Mouse (Mus musculus) adrenal gland, adult 2 months (tissue): Measurements from ENCODE around the gene Eln. TPM values are rescaled to one million over a fixed set of nuclear protein-coding genes. Genes with fewer than 3 reads are reported as not detected.

Experiments
- DNase-seq: peaks from one replicate; pipeline ENCODE4 v3.0.0; 2021
- polyA plus RNA-seq: library from polyadenylated mRNA; depleted of rRNA; stranded (reverse); fragments of >200 nt; gene quantifications from 2 replicates; pipeline ENCODE4 v1.2.3, GENCODE M21; 2012
- total RNA-seq, 2 experiments: library from RNA; stranded (reverse); gene quantifications; 2 replicates each; pipeline ENCODE4 v1.2.3; 2021

Eln gene
- total and polyA plus RNA-seq, 3 experiments = 11.8 to 30.7 (median 26.9) TPM

DNA sequence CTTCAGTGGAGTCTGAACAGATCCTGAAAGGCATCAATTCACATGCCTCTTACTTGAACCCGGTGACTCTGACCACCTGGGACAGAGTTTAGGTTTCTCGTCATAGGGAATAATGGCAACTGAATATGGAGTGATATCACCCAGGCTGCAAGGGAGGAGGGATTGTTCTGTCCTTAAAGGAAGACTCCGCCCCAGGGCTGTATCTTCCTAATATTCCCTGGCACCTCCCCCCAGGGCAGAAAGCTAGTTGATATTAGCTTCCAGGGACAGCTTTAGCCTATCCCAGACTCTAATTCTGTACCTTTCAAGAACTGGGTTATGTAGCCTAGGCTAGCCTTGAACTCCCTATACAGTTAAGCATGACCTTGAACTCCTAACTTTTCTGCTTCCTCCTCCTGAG lies 2.1 kb downstream of the Eln start:
- DNase-seq = no peak

DNA sequence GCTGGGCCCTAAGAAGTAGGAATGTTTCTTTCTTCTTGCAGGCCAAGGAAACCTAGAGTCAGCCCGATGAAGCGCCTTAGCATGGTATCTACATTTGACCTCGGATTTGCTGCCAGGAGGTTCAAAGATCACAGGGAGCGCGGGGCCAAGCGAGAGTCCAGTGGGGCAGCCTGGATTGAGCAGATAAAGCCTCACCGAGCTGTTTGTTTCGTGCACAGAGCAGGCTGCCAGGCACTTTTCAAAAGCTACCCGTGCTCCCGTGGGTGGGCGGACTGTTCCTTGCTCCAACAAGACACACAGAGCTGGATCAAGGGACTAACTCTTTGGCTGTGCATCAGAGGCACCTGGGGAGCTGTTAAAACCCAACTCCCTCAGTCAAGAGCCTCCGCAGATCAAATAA lies 3.1 kb downstream of the Eln start:
- peak; percentile 30 for DNase-seq

DNA sequence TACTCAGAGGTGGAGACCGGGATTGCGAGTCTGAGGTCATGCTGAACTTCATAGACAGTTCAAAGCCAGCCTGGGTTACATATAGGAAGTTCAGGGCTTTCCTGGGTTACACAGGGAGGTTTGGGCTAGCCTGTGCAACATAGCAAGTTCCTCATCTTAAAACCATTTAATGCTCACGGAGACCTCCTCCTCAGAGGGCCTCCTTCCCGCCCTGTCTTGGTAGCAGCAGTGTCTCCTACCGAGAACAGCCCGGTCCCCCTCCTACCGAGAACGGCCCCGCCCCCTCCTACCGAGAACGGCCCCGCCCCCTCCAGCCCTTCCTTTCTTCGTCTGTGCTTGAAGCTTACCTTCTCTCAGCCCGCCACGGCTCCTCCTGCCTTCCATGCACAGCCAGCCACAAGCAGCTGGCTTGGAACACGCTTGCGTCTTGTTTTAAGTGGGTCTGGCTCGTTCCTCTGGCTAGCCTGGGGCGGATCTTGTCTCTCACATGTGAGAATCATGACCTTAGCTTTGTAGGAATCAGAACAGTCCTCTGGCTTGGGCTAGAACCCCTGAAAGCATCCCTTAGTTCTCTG lies 4.8 kb downstream of the Eln start:
- DNase-seq = no peak

DNA sequence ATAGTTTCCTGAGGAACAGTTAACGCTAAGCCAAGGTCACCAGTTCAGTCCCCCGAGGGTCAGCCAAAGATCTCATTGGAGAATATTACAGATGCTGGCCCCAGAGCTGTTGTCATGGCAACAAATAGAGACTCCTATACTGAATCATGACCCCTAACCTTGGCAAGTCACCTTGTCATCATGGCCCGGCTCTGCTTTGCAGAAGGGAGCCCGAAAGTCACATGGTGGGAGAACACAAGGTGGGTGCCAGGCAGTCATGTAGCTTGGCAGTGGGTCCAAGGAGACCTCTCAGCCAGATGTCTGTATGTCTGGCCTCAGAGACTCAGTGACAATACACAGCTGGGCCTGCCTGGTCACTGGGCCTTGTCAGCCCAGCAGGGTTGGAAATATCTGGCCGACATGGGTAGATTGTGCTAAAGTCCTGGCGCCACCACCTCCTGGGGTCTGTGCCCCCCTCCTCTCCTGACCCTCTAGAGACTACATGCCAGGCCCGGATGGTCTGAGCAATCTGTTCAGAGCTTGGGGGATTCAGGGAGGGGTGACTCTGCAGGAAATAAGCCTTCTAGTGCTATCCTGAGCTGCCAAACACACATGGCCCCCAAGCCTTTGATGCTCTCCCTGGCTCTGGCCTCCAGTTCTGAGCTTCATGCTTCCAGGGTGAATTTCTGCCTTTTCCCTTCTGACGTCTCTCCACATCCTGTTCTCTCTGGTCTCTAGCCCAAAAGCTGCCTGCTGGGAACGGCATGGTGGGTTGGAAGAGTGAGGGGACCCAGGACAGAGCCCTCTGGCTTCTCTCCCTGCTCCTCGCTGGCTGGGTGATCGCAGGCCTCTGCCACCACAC lies 6.4 kb downstream of the Eln start:
- DNase-seq = no peak

DNA sequence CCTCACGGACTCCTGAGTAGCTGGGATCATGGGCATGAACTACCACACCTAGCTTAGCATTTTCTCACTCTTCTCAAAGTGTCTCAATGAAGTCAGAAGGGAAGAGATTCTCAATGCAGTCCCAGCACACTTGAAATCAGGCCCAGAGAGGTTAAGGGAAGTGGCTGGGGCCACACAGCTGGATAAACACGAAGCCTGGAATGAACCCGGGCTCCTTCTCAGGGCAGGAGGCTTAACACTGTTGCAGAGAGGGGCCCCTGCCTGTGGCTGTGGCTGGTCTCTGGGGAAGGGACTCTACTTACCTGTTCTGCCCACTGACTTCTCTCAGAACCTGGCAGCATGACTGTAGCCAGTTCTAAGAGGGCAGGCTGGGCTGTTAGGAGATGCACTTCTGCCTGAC lies 7.2 kb downstream of the Eln start:
- no peak for DNase-seq

DNA sequence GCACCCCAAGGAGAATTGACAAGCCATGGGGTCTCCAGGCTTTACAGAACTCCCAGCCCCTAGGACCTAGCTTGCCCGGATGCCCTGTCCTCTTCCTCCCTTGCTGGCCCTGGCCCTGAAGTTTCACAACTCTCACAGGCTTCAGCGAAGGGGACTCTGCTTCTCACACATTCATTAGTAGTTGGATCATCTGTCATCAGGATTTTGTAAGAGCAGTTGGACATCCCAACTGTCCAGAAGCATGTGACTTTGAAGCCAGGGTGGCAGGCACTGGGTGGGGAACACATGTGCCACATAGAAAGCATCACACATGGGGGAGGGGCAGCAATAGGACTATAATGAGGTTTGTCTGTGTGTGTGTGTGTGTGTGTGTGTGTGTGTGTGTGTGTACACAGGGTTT lies 12.2 kb downstream of the Eln start:
- no peak for DNase-seq

DNA sequence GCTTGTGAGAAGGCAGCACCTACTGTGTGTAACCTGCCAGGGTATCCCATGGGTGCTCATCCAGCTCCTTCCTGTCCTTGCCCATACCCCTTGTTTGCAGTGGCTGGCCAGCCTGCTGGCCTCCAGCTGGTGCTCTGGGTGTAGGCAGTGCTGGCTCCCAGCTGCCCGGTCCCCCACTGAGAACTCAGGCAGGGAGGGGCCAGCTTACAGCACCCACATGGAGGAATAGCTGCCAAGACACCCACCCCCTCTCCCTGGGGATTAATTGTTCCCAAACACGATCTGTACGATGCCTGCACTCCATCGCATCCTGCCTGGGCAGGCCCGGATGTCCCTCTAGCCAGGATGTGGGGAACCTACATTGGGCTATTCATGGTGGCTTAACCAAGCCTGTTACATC lies 13.1 kb downstream of the Eln start:
- DNase-seq = no peak

DNA sequence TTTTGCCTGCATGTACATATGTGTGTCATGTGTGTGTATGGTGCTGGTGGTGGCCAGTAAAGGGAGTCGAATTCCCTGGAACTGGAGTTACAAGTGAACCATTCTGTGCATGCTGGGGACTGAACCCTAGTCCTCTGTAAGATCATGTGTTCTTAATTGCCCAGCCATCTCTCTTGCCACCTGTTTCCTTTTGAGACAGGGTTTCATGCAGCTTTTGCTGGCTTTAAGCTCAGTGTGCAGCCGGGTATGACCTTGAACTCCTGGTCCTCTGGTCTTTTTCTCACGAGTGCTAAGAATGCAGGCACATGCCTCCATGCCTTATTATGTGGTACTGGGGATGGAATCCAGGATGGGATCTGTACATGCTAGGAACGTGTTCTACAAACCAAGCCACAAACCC lies 13.9 kb downstream of the Eln start:
- no peak for DNase-seq

DNA sequence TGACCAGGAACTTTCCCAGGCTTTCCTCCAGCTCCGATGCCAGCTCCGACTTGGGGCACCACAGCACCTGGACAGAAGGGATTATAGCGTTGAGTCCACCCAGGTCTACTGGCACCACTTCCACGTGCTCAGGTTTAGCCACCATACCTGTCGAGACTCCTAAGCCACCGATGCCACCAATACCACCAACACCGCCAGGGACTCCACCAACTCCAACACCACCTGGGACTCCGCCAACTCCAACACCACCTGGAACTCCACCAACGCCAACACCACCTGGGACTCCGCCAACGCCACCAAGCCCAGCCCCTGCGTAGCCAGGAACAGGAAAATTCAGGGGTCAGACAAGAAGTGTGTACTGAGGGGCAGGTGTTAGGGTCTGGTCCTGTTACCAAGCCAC lies 18.0 kb downstream of the Eln start:
- no peak for DNase-seq

DNA sequence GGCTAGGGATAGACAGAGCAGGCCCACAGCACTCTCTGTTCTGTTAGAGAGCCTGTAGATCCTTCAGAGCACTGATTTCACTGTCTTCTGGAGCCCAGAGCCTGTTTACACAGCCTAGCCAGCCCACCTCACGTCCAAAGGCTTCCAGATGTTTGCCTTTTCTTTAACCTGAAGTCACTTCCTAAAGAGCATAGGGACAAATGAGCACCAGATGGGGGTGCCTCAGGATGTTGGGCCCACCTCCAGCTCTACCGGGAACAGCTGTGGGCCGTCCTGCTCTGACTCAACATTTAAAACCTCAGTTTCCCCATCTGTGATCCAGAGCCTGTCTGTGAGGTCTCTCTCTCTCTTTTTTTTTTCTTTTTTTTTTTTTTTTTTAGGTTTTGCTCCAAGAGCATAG lies 18.6 kb downstream of the Eln start:
- DNase-seq = no peak

DNA sequence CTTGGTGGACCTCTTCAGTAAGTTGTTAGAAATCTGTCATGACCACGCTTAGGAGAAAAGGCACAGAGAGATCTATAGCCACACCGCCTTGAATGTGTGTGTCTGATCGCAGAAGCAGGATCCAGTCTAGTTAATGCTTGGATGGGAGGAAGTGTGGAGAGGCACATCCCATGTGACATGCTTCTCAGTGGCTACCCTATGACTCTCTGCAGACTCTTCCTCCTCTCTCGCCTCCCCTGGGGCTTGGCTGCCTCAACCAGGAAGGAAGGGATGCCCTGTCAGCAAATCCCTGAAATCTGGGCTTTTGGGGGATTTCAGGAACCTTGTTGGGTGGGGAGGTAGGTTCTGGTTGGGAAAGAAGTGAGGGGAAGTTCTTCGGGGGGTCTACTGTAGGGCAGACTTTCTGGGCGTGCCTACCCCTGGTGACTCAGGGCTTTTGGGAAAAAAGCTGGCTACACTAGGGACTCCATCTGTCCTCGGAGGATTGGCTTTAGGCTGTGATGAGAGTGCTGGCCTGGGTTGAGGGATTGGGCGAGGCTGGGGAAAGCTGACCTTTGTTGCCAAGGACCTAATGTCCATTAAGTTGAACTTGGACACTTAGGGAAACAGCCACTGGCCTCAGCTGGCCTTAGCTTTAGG lies 20.0 kb downstream of the Eln start:
- no peak for DNase-seq

DNA sequence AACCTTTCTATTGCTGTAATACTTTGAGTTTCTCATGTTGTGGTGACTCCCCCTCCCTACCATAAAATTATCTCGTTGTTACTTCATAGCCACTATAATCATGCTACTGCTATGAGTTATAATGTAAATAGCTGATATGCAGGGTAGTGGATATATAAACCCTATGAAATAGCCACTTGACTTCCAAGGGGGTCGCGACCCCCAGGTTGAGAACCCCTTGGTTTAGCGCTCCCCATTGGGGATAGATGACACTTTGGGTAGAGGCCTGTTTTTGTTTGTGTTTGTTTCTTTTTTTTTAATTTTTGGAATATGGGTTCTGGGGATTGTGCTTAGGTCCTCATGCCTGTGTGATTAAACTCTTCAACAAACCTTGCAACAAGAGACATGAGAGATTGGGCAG lies 21.8 kb downstream of the Eln start:
- DNase-seq = no peak

DNA sequence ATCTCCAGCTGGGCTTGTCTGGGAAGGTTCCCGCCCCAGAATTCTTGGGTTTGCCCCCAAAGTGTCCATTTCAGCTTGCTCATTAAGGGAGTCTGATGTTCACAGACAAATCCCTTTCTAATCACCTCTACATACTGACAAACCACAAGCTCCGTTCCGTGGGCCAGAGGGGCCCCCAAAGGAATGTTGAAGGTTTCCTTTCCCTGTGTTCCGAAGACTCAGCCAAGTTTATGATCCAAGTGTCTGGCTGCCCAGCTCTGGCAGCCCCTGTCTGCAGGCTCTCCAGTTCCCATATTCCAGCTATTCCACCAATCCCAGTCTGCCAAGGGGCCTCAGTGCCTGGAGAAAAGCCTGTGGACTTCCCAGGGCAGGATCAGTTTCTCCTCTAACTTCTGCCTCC lies 27.1 kb downstream of the Eln start:
- no peak for DNase-seq

DNA sequence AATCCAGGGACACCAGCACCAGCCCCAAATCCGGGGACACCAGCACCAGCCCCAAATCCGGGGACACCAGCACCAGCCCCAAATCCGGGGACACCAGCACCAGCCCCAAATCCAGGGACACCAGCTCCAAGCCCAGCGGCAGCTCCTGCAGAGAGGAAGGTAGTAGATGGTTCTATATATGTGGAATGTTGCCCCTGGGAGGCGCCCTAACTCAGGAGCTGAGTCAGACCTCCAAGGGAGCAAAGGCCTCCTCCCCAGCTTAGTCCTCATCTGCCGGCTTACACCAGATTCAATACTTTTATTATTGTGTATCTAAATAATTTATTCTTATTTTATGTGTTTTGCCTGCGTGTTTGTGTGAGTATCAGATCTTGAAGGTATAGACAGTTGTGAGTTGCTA lies 36.0 kb downstream of the Eln start:
- no peak for DNase-seq

DNA sequence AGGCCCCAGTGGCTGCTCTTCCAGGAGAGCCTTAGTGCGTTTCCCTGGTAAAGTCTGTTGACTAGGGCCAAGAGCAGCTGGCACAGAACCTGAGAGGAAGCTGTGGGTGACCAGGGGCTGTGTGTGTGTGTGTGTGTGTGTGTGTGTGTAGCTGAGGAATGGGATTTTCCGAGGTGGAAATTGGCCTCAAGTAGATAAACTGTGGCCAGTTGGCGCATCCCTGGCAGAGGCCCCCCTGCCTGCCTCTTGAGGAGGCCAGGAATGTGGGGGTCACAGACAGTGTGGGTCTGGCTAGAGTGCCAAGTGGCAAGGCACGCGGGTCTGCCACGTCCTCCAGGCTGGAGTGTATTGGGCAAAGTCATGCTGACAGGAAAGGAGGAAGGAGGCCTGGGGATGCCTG lies 37.8 kb downstream of the Eln start:
- no peak for DNase-seq

DNA sequence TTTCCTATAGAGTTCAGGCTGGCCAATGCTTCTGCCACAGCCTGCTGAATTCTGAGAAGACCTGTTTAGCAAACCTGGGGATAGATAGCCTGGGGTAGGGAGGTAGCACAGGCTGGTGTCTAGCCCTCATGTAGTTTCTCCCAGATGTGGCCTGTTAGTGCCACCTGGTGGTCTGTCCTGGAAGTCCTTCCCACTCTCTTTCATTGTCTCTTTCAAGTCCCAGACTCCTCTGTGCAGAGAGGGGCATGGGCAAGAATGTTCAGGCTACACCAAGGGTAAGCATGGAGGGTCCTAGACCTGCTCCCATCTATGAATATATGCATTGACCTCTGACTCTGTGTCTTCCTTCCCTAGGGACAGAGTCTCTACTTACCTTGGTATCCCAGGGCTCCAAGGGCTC lies 43.0 kb downstream of the Eln start:
- peak; percentile 76 for DNase-seq

DNA sequence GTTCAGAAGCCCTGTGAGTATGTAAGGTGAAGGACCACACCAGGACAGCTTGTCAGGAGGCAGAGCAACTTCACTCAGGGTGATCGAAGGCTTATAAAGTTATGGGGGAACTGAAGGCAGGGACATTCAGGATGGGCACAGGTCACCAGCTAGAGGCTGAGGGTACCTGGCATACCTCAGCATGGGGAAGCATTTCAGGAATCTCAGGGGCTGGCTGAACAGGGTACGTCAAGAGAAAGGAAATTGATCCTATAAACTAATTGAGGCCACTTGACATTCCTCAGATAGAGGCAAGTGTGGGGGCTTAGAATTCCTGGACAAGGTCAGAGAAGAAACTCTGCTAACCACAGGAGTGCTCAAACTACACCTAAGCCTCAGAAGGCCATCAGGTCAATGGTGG lies 51.6 kb downstream of the Eln start:
- DNase-seq = no peak

DNA sequence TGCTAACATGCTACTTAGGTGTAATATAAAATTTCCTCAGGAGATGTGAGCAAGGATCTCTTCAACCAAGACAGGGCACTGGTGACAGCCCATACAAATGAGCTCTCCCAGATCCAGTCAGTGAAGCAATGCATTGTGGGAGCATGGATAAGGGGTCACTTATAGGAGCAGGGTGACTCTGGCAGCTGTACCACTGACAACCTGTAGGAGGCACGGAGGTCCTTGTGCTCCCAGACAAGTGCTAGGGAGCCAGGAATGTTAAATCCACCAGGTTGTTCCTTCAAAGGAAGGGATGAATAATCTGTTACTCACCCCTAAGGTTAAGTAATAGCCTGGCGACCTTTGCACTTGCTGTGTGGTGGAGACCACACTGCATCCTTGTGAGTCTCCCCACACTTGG lies 52.0 kb downstream of the Eln start:
- no peak for DNase-seq

DNA sequence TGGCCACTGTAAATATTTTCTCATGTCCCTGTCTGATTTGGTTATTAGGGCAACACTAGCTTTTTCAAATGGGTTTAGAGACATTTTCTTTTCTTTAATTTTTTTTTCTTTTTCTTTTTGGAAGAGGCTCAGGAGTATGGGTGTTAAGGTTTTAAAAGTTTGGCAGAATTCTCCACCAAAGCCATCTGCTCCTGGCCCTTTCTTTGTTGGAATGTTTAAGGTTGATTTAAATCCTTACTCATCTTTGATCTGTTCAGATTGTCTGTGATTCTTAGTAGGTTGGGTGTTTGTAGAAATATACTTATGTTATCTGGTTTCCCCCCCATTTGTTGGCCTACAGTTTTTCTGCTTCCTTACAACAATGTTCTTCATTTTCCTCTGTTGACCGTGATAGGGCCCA lies 54.4 kb downstream of the Eln start:
- no peak for DNase-seq

DNA sequence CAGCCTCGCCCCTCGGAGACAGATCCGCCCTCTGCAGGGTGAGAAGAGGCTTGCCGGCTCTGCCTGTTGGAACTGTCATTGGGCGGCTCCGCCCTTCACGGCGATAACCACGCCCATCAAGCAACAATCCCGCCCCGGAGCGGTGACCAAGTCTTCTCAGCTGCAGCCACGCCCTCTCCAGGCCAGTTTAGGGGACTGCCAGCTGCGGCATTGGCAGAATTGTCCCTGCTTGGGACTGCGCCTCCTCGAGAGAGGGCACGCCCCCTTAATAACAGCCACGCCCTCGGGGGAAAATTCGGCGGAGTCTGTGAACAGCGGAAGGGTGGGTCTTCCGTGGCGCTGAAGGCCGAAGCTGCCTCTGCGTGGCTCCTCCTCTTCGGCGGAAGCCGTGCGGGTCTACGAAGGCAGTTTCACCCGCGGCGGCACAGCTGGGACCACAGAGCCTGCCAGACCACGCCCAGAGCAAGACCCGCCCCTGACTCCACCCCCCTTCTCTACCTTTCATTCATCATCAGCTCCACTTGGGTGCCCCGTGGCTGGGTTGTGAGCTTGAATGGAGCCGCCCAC lies 58.3 kb downstream of the Eln start:
- DNase-seq = peak; percentile 100

DNA sequence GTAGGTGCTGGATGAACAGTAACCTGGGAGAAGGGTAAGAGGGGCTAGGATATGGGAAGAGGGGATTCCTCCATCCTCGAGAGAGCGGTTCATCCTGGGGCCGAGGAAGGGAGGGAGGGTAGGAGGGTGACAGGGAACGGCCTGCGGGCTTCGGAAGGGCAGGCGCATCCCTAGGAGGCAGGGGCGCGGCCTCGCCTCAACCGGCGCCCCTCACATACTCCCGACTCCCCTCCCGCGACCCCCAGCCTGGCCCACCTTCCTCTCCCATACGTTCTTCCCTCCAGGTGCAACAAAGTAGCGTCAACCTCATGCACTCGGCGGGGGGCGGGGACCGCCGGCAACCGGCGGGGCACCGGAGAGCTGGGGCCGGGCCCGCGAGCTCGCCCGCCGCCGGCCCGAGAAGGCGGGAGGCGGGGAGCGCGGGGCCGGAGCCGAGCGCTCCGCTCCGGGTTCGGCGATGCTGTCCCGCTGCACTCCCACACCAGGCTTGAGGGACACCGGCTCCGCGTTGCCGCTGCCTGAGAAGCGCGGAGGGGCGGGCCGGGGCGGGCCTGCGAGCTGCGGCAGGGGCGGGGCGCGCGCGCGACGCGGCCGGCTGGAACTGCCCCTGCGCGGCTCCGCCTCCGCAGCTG lies 58.9 kb downstream of the Eln start, which contains the start of gene Limk1:
TSS of gene Limk1 (minus strand) at position 513 of the 632 bp plus-strand sequence.
- DNase-seq = no peak

DNA sequence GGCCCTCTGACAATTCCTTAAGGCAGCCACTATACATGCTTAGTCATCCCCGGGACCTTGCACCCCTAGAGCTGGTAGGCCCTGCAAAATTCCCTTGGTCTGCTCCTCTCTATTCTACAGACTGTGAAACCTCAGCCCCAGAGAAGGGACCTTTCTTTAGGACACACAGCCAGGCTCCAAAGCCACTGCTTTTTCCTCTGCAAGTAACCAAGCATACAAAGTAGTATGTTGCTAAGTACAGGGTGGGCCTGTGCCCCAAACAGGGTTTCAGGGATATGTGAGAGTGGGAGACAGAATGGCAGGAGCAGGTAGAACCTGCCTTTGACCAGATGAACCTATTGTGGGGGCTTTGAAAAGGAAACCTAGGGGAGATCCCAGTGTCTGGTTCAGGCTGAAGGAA lies 59.9 kb downstream of the Eln start:
- DNase-seq = no peak

DNA sequence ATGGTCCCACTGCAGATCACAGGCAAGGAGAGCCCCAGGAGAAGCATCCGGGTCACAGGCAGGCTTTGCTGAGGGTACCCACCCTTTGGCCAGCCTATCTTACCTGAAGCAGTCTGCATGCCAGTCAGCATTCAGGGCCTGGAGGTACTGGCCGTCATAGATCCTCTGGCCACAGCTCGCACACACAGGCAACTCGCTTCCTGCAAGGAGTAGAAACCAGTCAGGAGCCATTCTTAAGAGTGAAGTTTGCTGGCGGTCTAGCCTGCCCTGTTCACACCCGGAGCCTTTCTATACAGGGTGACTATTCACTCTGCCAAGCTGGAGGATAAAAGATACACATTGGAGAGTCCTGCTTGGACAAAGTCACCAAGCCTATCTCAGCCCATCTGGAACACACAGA lies 60.6 kb downstream of the Eln start:
- DNase-seq = no peak
